Mouse (Mus musculus): Measurements from ENCODE around the gene Psmd9. TPM values are rescaled to one million over a fixed set of nuclear protein-coding genes. Genes with fewer than 3 reads are reported as not detected.

Gene Psmd9
- total RNA-seq, 1 experiment, result 27.0 TPM

DNA sequence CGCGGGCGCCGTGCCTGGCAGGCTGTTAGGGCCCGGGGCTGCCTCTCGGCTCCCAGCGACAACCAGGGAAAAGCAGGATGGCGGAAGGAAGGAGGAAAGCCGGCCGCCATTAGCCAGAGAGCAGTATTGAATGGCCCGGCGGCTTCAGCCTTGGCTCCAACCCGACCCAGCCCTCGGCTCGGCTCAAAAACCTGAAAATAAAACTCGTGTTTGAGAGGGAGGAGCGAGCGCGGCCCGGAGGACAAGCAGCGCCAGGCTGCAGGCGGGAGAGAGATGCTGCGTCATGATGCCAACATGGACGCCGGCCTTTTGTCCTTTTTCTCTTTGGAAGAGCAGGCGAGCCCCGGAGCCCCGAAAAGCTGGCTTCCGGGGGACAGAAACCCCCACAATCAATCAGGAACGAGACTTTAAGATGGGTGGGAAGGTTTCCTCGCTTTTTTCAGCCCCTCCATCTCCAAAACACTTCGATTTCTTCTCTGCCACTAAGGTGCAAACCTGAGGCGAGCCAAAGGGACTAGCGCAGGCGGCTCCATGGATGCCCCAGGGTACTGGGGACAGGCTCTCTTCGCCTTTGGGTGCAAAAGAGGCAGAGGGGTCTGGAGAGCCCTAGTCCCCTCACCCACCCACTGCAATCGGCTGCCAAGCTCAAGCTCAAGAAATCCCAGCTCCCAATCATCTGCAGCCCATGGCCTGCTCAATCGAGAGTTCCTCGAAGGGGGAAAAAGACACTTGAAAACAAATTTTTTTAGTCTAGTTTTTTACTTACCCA lies 30.1 kb upstream of the Psmd9 start:
- Histone ChIP-seq H3K9me3 (ENCODE audit: control insufficient read depth, insufficient read depth, low read depth, low read length) (no peaks in the 10 kb centered on the region), H3K9ac (ENCODE audit: insufficient read depth, low read depth, low read length, poor library complexity, severe bottlenecking) (peak overlapping the region; percentile 99), H3K4me3 (ENCODE audit: insufficient read depth in 1 of 2, low read depth in 1 of 2, low read length in 2 of 2, poor library complexity in 1 of 2, severe bottlenecking in 1 of 2) (peak overlapping the region; percentile 63 to 98), H3K36me3 (ENCODE audit: control insufficient read depth, insufficient read depth, low read length, poor library complexity, severe bottlenecking) (peaks cover 3% of the 10 kb centered on the region), H3K27ac (ENCODE audit: insufficient read depth, low read depth, low read length, poor library complexity, severe bottlenecking) (peak overlapping the region; percentile 100), H3K4me1 (ENCODE audit: control insufficient read depth in 2 of 2, insufficient read depth in 2 of 2, low read length in 2 of 2, poor library complexity in 1 of 2) (peaks cover 2 to 6% of the 10 kb centered on the region in 2 experiments; a peak in 1 of 4 replicates)
- in situ Hi-C loops (cut with MboI; ENCODE audit: low sequenced_read_pairs in 2 of 2, unreplicated experiment in 2 of 2), result no loop called here
- TF ChIP-seq CHD2 (IDR thresholded peaks at IDR 0.05; ENCODE audit: low read depth, low read length) (no peak), MAFK (IDR thresholded peaks at IDR 0.05; ENCODE audit: insufficient read depth, low read depth, low read length) (peak; percentile 89), HCFC1 (IDR thresholded peaks at IDR 0.05; ENCODE audit: borderline replicate concordance, insufficient read depth, low read length) (no peak), ZNF384 (IDR thresholded peaks at IDR 0.05; ENCODE audit: low read depth, low read length) (no peak)
- DNase-seq (ENCODE audit: low read depth, low spot score), result no peak

DNA sequence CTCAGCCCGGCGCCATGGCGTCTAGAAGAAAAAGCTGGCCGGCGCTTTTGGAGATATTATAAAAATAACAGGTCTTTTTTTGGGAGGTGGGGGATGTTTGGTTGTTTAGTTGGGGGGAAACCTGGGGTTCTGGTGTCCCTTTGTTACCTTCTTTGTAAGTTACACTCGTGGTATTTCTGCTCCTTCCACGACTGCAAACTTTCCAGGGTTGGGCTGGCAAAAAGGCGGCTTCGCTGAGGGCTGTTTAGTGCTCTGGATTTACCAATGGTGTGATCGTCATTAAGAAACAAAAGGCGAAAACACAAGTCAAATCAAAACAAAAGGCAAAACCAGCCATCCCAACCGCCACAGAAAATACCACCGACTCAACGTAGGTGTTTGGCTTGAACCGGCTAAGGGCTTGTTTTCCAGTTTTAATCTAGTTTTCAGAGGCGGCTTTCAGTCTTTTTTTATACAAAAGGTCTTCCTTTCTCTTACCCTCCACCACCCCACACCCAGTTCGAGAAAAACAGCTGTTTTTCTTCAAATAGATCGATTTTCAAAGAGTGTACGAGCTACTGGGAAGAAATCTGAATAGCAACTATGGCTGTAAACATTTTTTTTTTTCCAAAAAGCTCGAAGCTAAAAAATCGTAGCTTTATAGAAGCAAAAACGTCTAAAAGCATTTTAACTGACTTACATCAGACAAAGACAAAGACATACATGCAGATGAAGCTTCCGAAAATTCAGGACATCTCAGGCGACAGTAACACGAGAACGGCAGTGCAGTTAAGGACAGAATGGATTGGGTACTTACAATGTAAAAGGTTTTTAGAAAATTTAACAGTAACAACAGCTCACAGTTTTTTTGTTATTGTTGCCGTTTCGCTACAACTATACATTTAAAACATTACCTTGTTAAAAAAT lies 29.2 kb upstream of the Psmd9 start:
- DNase-seq (ENCODE audit: low read depth, low spot score), result no peak
- no peaks in the 10 kb centered on the region for H3K9me3 ChIP-seq (ENCODE audit: control insufficient read depth, insufficient read depth, low read depth, low read length)
- in situ Hi-C loops (cut with MboI; ENCODE audit: low sequenced_read_pairs in 2 of 2, unreplicated experiment in 2 of 2), result no loop called here
- H3K4me1 ChIP-seq (ENCODE audit: control insufficient read depth in 2 of 2, insufficient read depth in 2 of 2, low read length in 2 of 2, poor library complexity in 1 of 2), result peaks cover 3 to 6% of the 10 kb centered on the region in 2 experiments; a peak in 2 of 4 replicates
- peak overlapping the region; percentile 63 to 98 for H3K4me3 ChIP-seq (ENCODE audit: insufficient read depth in 1 of 2, low read depth in 1 of 2, low read length in 2 of 2, poor library complexity in 1 of 2, severe bottlenecking in 1 of 2)
- peak overlapping the region; percentile 99 for H3K9ac ChIP-seq (ENCODE audit: insufficient read depth, low read depth, low read length, poor library complexity, severe bottlenecking)
- peak overlapping the region; percentile 100 for H3K27ac ChIP-seq (ENCODE audit: insufficient read depth, low read depth, low read length, poor library complexity, severe bottlenecking)
- TF ChIP-seq ZC3H11A (IDR thresholded peaks at IDR 0.05; ENCODE audit: borderline replicate concordance, low read depth, low read length) (no peak), HCFC1 (IDR thresholded peaks at IDR 0.05; ENCODE audit: borderline replicate concordance, insufficient read depth, low read length) (no peak), ZNF384 (IDR thresholded peaks at IDR 0.05; ENCODE audit: low read depth, low read length) (no peak), CHD2 (IDR thresholded peaks at IDR 0.05; ENCODE audit: low read depth, low read length) (no peak), MAFK (IDR thresholded peaks at IDR 0.05; ENCODE audit: insufficient read depth, low read depth, low read length) (no peak)
- H3K36me3 ChIP-seq (ENCODE audit: control insufficient read depth, insufficient read depth, low read length, poor library complexity, severe bottlenecking), result peaks cover 6% of the 10 kb centered on the region; the same call in 1 of the 2 replicates

DNA sequence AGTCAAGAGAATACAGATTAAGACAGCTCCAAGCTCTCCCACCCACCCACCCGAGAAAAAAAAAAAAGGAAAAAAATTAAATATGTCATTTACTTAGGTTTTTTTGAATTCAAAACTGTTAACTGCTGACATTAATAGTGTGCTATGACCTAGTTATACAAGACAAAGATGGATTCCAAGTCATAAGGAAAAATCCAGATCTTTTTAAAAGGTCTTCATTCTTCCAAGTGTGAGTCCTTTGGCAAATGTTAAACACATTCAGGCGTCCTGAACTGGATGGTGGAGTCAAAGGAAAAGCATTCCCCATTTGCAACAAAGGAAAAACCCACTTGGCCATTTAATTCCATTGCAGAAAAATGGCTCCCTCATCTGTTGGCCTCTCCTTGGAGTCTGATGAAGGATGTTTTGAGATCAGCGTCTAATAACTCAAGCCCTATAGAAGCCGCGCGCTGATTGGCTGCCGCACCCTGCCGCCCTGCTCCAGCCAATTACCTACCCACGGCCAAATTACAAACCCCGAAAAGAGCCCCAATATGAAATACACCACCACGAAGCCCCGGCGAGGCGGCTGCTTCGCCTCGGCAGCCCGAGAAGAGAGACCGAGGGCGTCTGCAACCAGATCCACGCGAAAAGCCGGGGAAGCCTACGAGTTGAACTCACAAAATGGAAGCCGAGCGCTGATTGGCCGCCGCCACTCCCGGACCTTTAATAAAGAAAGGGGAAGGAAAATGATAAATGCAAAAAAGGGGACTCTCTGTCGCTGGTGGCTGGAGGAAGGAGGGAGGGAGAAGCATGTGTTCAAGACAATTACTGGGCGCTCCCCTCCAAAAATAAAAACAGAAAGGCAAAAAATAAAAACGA lies 28.3 kb upstream of the Psmd9 start:
- TF ChIP-seq CHD2 (IDR thresholded peaks at IDR 0.05; ENCODE audit: low read depth, low read length) (0 out of 2 replicates have a peak, but pooled peaks have one; percentile 40), MAFK (IDR thresholded peaks at IDR 0.05; ENCODE audit: insufficient read depth, low read depth, low read length) (0 out of 2 replicates have a peak, but pooled peaks have one; percentile 6), ZNF384 (IDR thresholded peaks at IDR 0.05; ENCODE audit: low read depth, low read length) (no peak)
- Histone ChIP-seq H3K27ac (ENCODE audit: insufficient read depth, low read depth, low read length, poor library complexity, severe bottlenecking) (peak overlapping the region; percentile 94; the same call in 1 of the 2 replicates), H3K4me3 (ENCODE audit: insufficient read depth in 1 of 2, low read depth in 1 of 2, low read length in 2 of 2, poor library complexity in 1 of 2, severe bottlenecking in 1 of 2) (peak overlapping the region; percentile 63 to 76), H3K9ac (ENCODE audit: insufficient read depth, low read depth, low read length, poor library complexity, severe bottlenecking) (peak overlapping the region; percentile 90), H3K36me3 (ENCODE audit: control insufficient read depth, insufficient read depth, low read length, poor library complexity, severe bottlenecking) (peaks cover 12% of the 10 kb centered on the region; the same call in 1 of the 2 replicates), H3K9me3 (ENCODE audit: control insufficient read depth, insufficient read depth, low read depth, low read length) (no peaks in the 10 kb centered on the region), H3K4me1 (ENCODE audit: control insufficient read depth in 2 of 2, insufficient read depth in 2 of 2, low read length in 2 of 2, poor library complexity in 1 of 2) (peaks cover 6 to 8% of the 10 kb centered on the region in 2 experiments; a peak in 2 of 4 replicates)
- DNase-seq (ENCODE audit: low read depth, low spot score), result no peak
- in situ Hi-C loops (cut with MboI; ENCODE audit: low sequenced_read_pairs in 2 of 2, unreplicated experiment in 2 of 2), result no loop called here

DNA sequence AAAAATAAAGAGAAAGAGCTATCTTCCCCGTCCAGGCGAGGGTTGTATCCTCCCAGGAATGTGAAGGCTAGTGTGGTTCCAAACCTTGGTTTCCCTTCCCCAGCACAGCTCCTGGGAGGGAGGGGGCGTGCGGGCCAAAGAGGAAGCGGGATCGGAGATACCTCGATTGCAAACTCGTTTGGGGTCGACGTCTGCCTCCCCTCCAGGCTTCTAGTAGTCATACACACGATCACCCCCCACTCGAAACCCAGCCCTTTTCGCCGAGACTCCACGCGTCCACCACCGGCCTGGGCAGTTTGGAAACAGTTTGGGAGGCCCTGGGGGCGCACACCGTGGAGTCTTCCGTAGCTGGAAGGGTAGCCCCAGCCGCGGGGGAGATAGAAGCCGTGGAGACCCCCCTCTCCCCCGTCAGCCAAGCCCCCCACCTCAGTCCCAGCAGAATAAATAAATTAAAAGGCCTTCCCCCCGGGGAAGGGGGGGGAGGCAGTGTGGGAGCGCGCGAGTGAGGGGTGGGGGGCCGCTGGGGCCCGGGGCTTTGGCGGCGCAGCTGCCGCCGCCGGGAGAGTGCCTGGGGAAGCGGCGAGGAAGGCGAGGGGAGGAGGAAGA lies 27.6 kb upstream of the Psmd9 start:
- Histone ChIP-seq H3K9ac (ENCODE audit: insufficient read depth, low read depth, low read length, poor library complexity, severe bottlenecking) (peak overlapping the region; percentile 90), H3K4me1 (ENCODE audit: control insufficient read depth in 2 of 2, insufficient read depth in 2 of 2, low read length in 2 of 2, poor library complexity in 1 of 2) (peaks cover 8 to 11% of the 10 kb centered on the region in 2 experiments; a peak in 2 of 4 replicates)

More for the DNA sequence above, 27.6 kb upstream of the Psmd9 start:
- peaks cover 17% of the 10 kb centered on the region for H3K36me3 ChIP-seq (ENCODE audit: control insufficient read depth, insufficient read depth, low read length, poor library complexity, severe bottlenecking)
- H3K4me3 ChIP-seq (ENCODE audit: insufficient read depth in 1 of 2, low read depth in 1 of 2, low read length in 2 of 2, poor library complexity in 1 of 2, severe bottlenecking in 1 of 2), result peak overlapping the region; percentile 63 to 76
- no peak for DNase-seq (ENCODE audit: low read depth, low spot score)
- H3K27ac ChIP-seq (ENCODE audit: insufficient read depth, low read depth, low read length, poor library complexity, severe bottlenecking), result peak overlapping the region; percentile 94
- TF ChIP-seq MAFK (IDR thresholded peaks at IDR 0.05; ENCODE audit: insufficient read depth, low read depth, low read length) (no peak), ZNF384 (IDR thresholded peaks at IDR 0.05; ENCODE audit: low read depth, low read length) (no peak), CHD2 (IDR thresholded peaks at IDR 0.05; ENCODE audit: low read depth, low read length) (no peak), ZC3H11A (IDR thresholded peaks at IDR 0.05; ENCODE audit: borderline replicate concordance, low read depth, low read length) (no peak), HCFC1 (IDR thresholded peaks at IDR 0.05; ENCODE audit: borderline replicate concordance, insufficient read depth, low read length) (no peak)
- in situ Hi-C loops (cut with MboI; ENCODE audit: low sequenced_read_pairs in 2 of 2, unreplicated experiment in 2 of 2), result no loop called here
- H3K9me3 ChIP-seq (ENCODE audit: control insufficient read depth, insufficient read depth, low read depth, low read length), result no peaks in the 10 kb centered on the region
